Mouse (Mus musculus): ENCODE results near the gene Nsf. TPM values are rescaled to one million over a fixed set of nuclear protein-coding genes. Genes with fewer than 3 reads are reported as not detected.

Nsf gene
- 80.7 TPM for polyA plus RNA-seq (2017; shearing (Covaris generic))

DNA sequence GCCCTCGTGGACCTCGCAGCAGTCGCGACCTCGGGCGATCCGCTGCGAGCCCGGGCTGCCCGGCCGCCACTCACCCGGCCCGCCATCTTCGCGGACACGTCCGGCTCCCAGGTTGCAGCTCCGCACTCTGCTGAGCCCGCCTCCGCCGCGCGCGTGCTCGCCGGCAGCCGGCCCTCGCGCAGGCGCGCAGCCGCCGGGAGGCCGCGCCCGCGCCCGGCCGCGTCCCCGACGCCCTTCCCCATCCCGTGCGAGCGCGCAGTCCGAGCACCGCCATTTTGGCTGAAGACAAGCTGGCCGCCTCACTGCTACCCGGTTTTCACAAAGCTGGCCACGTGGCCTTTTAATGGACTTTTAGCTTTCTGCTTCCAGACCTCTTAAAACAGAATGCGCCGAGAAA is at the start of gene Nsf:
TSS of gene Nsf (minus strand) at position 161 of the 397 bp plus-strand sequence.

DNA sequence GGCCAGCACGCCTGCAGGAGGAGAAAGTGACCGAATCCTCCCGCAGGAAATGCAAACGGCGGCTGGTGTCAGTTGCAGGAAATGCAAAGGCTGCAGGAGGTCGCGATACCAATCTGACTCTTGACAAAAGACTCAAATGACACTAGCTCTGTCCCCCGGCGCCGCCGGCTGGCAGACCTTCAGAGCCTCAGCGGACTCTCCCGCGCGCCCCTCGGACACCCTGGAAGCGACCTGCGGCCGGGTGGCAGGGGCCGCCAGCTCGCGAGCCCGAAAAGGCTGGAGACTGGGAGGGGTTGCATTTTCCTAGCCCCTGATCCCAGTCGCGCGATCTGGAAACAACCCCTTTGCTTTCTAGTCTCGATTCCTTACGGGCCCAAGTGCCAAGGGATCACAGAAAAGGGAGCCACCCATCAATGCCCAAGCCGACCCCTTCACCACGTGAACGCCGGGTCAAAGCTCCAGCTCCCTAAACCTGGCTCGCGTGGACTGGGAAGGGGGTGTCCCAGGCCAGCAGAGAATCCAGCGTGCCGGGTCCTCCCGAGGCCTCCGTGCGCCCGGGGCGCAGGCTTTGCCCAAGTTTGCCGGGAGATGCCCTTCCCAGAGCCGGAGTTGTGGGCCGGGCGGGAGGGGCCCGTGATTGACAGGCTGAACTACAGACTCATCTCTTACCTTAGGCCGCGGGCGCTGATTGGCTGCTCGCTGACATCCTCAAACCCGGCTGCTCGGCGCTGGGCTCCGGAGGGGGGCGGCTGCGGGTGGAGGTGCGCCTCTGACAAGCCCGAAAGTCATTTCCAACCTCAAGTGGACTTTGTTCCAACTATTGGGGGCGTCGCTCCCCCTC is 180.2 kb downstream of the Nsf start, which contains the start of gene Wnt3:
TSS of gene Wnt3 (plus strand) at position 764 of the 841 bp plus-strand sequence.

Other genes with a start within 250 kb of the Nsf start
- gene Wnt9b, start 204.2 kb downstream of the Nsf start, polyA plus RNA-seq (2017; shearing (Covaris generic)), result not detected
- 5.9 TPM for gene Wnt3, start 179.9 kb downstream of the Nsf start, polyA plus RNA-seq (2017; shearing (Covaris generic))
- 17.3 TPM for gene Arf2, start 12.7 kb upstream of the Nsf start, polyA plus RNA-seq (2017; shearing (Covaris generic))
- not detected for gene Crhr1, start 178.8 kb upstream of the Nsf start, polyA plus RNA-seq (2017; shearing (Covaris generic))
- not detected for gene Sppl2c, start 232.3 kb upstream of the Nsf start, polyA plus RNA-seq (2017; shearing (Covaris generic))